Mouse (Mus musculus) skeletal muscle tissue, postnatal 0 days (tissue): ENCODE data around the gene Gm49336. TPM values are rescaled to one million over a fixed set of nuclear protein-coding genes. Genes with fewer than 3 reads are reported as not detected.

Experiments used
- microRNA counts: library from miRNA; unstranded; fragments of <30 nt; microRNA quantifications from one replicate; lab custom pipeline; 2015
- microRNA-seq, 2 experiments: library from miRNA; unstranded; fragments of <30 nt; microRNA quantifications; one replicate each; pipeline ENCODE4; 2016
- polyA plus RNA-seq: library from polyadenylated mRNA; unstranded; fragments of >200 nt; fragmentation: Nextera tagmentation; extraction: Ambion mirVana; gene quantifications from 2 replicates; pipeline ENCODE4 v1.2.1, GENCODE M21; 2015

The Gm49336 gene
- 17.7 and 18.4 TPM in 2 replicates for polyA plus RNA-seq

GRCm38 (mm10) chr14:60251281-60252003 lies at the start of gene Gm49336, which contains the start of gene Nupl1:
Gene Gm49336 (minus strand): TSS chr14:60251507.
Gene Nupl1 (minus strand): TSS chr14:60251431.

GRCm38 (mm10) chr14:60264990-60265876 lies 13.9 kb upstream of the Gm49336 start, which contains the start of gene Mtmr6:
Gene Mtmr6 (plus strand): TSS chr14:60265228.

GRCm38 (mm10) chr14:60196884-60197283 lies 54.4 kb downstream of the Gm49336 start, which contains the start of gene Atp8a2:
Gene Atp8a2 (minus strand): TSS chr14:60197179.

MicroRNA genes within 50 kb of the gene (microRNA counts, 519-probe panel; counts per million panel counts)
- microRNA mmu-miR-719 (lab: Ali Mortazavi, UCI): 296 counts per million, percentile 58 among the panel's probes with 10 or more counts

Small RNA genes lying within 50 kb of the gene (microRNA-seq; reads per million reads assigned to microRNA genes)
- 0 reads per million in 2 experiments for gene Mir719

Other genes with a start within 250 kb of the Gm49336 start
- 1.1 and 1.2 TPM in 2 replicates for gene Atp8a2, start 54.3 kb downstream of the Gm49336 start, polyA plus RNA-seq
- gene Nupl1, start 76 bp downstream of the Gm49336 start, polyA plus RNA-seq: not detected in 2 replicates
- 23.8 and 25.9 TPM in 2 replicates for gene Mtmr6, start 13.7 kb upstream of the Gm49336 start, polyA plus RNA-seq
- gene Amer2, start 121.8 kb upstream of the Gm49336 start, polyA plus RNA-seq: 0.06 and 0.08 TPM in 2 replicates